Mouse (Mus musculus): ENCODE data around the gene Hif3a. TPM values are rescaled to one million over a fixed set of nuclear protein-coding genes. Genes with fewer than 3 reads are reported as not detected.
A peak's percentile ranks its signal among the peaks of the same experiment; 100 is the strongest.

Gene Hif3a
- polyA plus RNA-seq, 1 experiment, result 6.9 TPM

- no peak for DNase-seq (ENCODE audit: low read depth)
- TF ChIP-seq CTCF (IDR thresholded peaks at IDR 0.05; ENCODE audit: borderline replicate concordance, extremely low read depth, insufficient read depth, insufficient read length) (no peak), POLR2A (IDR thresholded peaks at IDR 0.05; ENCODE audit: borderline replicate concordance, extremely low read depth, insufficient read depth, insufficient read length, poor library complexity, severe bottlenecking) (no peak)
Measured at GRCm38 (mm10) chr7:17028923-17029322, 33.3 kb downstream of the Hif3a start.

GRCm38 (mm10) chr7:17027588-17028343, 34.5 kb downstream of the Hif3a start, which contains the start of gene Ppp5c:
Gene Ppp5c (minus strand): TSS chr7:17027924.
- peak; percentile 97 for DNase-seq (ENCODE audit: low read depth)
- TF ChIP-seq CTCF (IDR thresholded peaks at IDR 0.05; ENCODE audit: borderline replicate concordance, extremely low read depth, insufficient read depth, insufficient read length) (no peak), POLR2A (IDR thresholded peaks at IDR 0.05; ENCODE audit: borderline replicate concordance, extremely low read depth, insufficient read depth, insufficient read length, poor library complexity, severe bottlenecking) (peak; percentile 62; the same call in 1 of the 2 replicates)

- peak; percentile 84 for DNase-seq (ENCODE audit: low read depth)
- TF ChIP-seq CTCF (IDR thresholded peaks at IDR 0.05; ENCODE audit: borderline replicate concordance, extremely low read depth, insufficient read depth, insufficient read length) (peak; percentile 68), POLR2A (IDR thresholded peaks at IDR 0.05; ENCODE audit: borderline replicate concordance, extremely low read depth, insufficient read depth, insufficient read length, poor library complexity, severe bottlenecking) (no peak)
Measured at GRCm38 (mm10) chr7:17026710-17027587, 35.3 kb downstream of the Hif3a start.

- DNase-seq (ENCODE audit: low read depth), result no peak
- TF ChIP-seq POLR2A (IDR thresholded peaks at IDR 0.05; ENCODE audit: borderline replicate concordance, extremely low read depth, insufficient read depth, insufficient read length, poor library complexity, severe bottlenecking) (no peak), CTCF (IDR thresholded peaks at IDR 0.05; ENCODE audit: borderline replicate concordance, extremely low read depth, insufficient read depth, insufficient read length) (no peak)
Measured at GRCm38 (mm10) chr7:17025896-17026622, 36.2 kb downstream of the Hif3a start.

GRCm38 (mm10) chr7:17025505-17025894, 36.7 kb downstream of the Hif3a start:
- no peak for TF ChIP-seq CTCF (IDR thresholded peaks at IDR 0.05; ENCODE audit: borderline replicate concordance, extremely low read depth, insufficient read depth, insufficient read length)
- no peak for TF ChIP-seq POLR2A (IDR thresholded peaks at IDR 0.05; ENCODE audit: borderline replicate concordance, extremely low read depth, insufficient read depth, insufficient read length, poor library complexity, severe bottlenecking)
- no peak for DNase-seq (ENCODE audit: low read depth)

- TF ChIP-seq POLR2A (IDR thresholded peaks at IDR 0.05; ENCODE audit: borderline replicate concordance, extremely low read depth, insufficient read depth, insufficient read length, poor library complexity, severe bottlenecking) (no peak), CTCF (IDR thresholded peaks at IDR 0.05; ENCODE audit: borderline replicate concordance, extremely low read depth, insufficient read depth, insufficient read length) (no peak)
- no peak for DNase-seq (ENCODE audit: low read depth)
Measured at GRCm38 (mm10) chr7:17024814-17025504, 37.3 kb downstream of the Hif3a start.

- no peak for DNase-seq (ENCODE audit: low read depth)
- TF ChIP-seq POLR2A (IDR thresholded peaks at IDR 0.05; ENCODE audit: borderline replicate concordance, extremely low read depth, insufficient read depth, insufficient read length, poor library complexity, severe bottlenecking) (no peak), CTCF (IDR thresholded peaks at IDR 0.05; ENCODE audit: borderline replicate concordance, extremely low read depth, insufficient read depth, insufficient read length) (no peak)
Measured at GRCm38 (mm10) chr7:17024141-17024540, 38.1 kb downstream of the Hif3a start.

GRCm38 (mm10) chr7:17023701-17024100, 38.5 kb downstream of the Hif3a start:
- no peak for DNase-seq (ENCODE audit: low read depth)
- TF ChIP-seq CTCF (IDR thresholded peaks at IDR 0.05; ENCODE audit: borderline replicate concordance, extremely low read depth, insufficient read depth, insufficient read length) (no peak), POLR2A (IDR thresholded peaks at IDR 0.05; ENCODE audit: borderline replicate concordance, extremely low read depth, insufficient read depth, insufficient read length, poor library complexity, severe bottlenecking) (no peak)

- DNase-seq (ENCODE audit: low read depth), result no peak
- no peak for TF ChIP-seq CTCF (IDR thresholded peaks at IDR 0.05; ENCODE audit: borderline replicate concordance, extremely low read depth, insufficient read depth, insufficient read length)
- TF ChIP-seq POLR2A (IDR thresholded peaks at IDR 0.05; ENCODE audit: borderline replicate concordance, extremely low read depth, insufficient read depth, insufficient read length, poor library complexity, severe bottlenecking), result no peak
Measured at GRCm38 (mm10) chr7:17022176-17022575, 40.1 kb downstream of the Hif3a start.

GRCm38 (mm10) chr7:17019426-17020166, 42.6 kb downstream of the Hif3a start:
- no peak for DNase-seq (ENCODE audit: low read depth)
- no peak for TF ChIP-seq POLR2A (IDR thresholded peaks at IDR 0.05; ENCODE audit: borderline replicate concordance, extremely low read depth, insufficient read depth, insufficient read length, poor library complexity, severe bottlenecking)
- no peak for TF ChIP-seq CTCF (IDR thresholded peaks at IDR 0.05; ENCODE audit: borderline replicate concordance, extremely low read depth, insufficient read depth, insufficient read length)

Measured in brain, embryonic 14.5 days (tissue).